Mouse (Mus musculus): ENCODE measurements around the gene AC109138.7. TPM values are rescaled to one million over a fixed set of nuclear protein-coding genes. Genes with fewer than 3 reads are reported as not detected.
A peak's percentile ranks its signal among the peaks of the same experiment; 100 is the strongest.

AC109138.7 gene
- total and polyA plus RNA-seq, 3 experiments: not detected

GRCm38 (mm10) chr19:4255583-4256162, 41.5 kb downstream of the AC109138.7 start:
- no peak overlapping the region for H3K9ac ChIP-seq (ENCODE audit: insufficient read depth, low read depth)
- TF ChIP-seq CHD1 (IDR thresholded peaks at IDR 0.05; ENCODE audit: low read depth, low read length): no peak
- no peak for TF ChIP-seq PAX5 (IDR thresholded peaks at IDR 0.05; ENCODE audit: low read length)
- no peak for TF ChIP-seq ELF1 (IDR thresholded peaks at IDR 0.05; ENCODE audit: low read depth, low read length)
- peak; percentile 20; the same call in 1 of the 2 replicates for TF ChIP-seq SMC3 (IDR thresholded peaks at IDR 0.05; ENCODE audit: low read depth, low read length)
- no peak for TF ChIP-seq ZKSCAN1 (IDR thresholded peaks at IDR 0.05; ENCODE audit: borderline replicate concordance, low read depth, low read length)
- no peak for TF ChIP-seq JUN (IDR thresholded peaks at IDR 0.05; ENCODE audit: insufficient read depth, low read depth, low read length)
- no peak for TF ChIP-seq MXI1 (IDR thresholded peaks at IDR 0.05; ENCODE audit: low read depth, low read length)
- no peak for TF ChIP-seq EP300 (IDR thresholded peaks at IDR 0.05; ENCODE audit: low read length)
- peak; percentile 15 to 48; a peak in 2 of 4 replicates for TF ChIP-seq CTCF (conservative IDR thresholded peaks at IDR 0.05 in 1 of 2, IDR thresholded peaks at IDR 0.05 in 1 of 2; ENCODE audit: low read depth in 2 of 2, low read length in 2 of 2)
- no peak for TF ChIP-seq GABPA (IDR thresholded peaks at IDR 0.05; ENCODE audit: insufficient replicate concordance, low read depth, low read length)
- TF ChIP-seq MAFK (IDR thresholded peaks at IDR 0.05; ENCODE audit: insufficient replicate concordance, low read length): no peak
- TF ChIP-seq ZC3H11A (IDR thresholded peaks at IDR 0.05; ENCODE audit: low read depth, low read length): no peak
- no peak for TF ChIP-seq HCFC1 (IDR thresholded peaks at IDR 0.05; ENCODE audit: low read depth, low read length)
- TF ChIP-seq NRF1 (IDR thresholded peaks at IDR 0.05; ENCODE audit: low read depth, low read length): no peak
- TF ChIP-seq RCOR1 (conservative IDR thresholded peaks at IDR 0.05; ENCODE audit: low read depth, low read length): no peak
- TF ChIP-seq ZMIZ1 (IDR thresholded peaks at IDR 0.05; ENCODE audit: low read depth, low read length): no peak
- TF ChIP-seq POLR2A (IDR thresholded peaks at IDR 0.05; ENCODE audit: low read depth, low read length): no peak
- peak; percentile 6; the same call in 1 of the 2 replicates for TF ChIP-seq RAD21 (IDR thresholded peaks at IDR 0.05; ENCODE audit: low read depth, low read length)
- no peak for TF ChIP-seq MYC (IDR thresholded peaks at IDR 0.05; ENCODE audit: low read depth, low read length)
- no peak for TF ChIP-seq POLR2AphosphoS2 (IDR thresholded peaks at IDR 0.05; ENCODE audit: low read depth, low read length)
- TF ChIP-seq USF2 (conservative IDR thresholded peaks at IDR 0.05; ENCODE audit: low read depth, low read length): no peak
- no peak for TF ChIP-seq IRF4 (IDR thresholded peaks at IDR 0.05; ENCODE audit: low read depth, low read length)
- peaks cover 4 to 22% of the 10 kb centered on the region in 2 experiments for H3K4me1 ChIP-seq (ENCODE audit: control insufficient read depth in 1 of 2, insufficient read depth in 2 of 2)
- no peak overlapping the region for H3K27ac ChIP-seq (ENCODE audit: insufficient read depth, low read depth)
- dilution Hi-C loops (cut with MboI; ENCODE audit: extremely low pct_ligation_motif_present, extremely low pct_unique_long_range_greater_than_20kb, low sequenced_read_pairs) (no loop called here), in situ Hi-C loops (cut with MboI; ENCODE audit: low pct_ligation_motif_present, low pct_unique_long_range_greater_than_20kb, low sequenced_read_pairs) (loop anchor here (5.0 to 10.0 kb wide), 2 partner anchors 52 to 169 kb away; partner anchors contain the start of gene Grk2)
- H3K9me3 ChIP-seq (replicated peaks; ENCODE audit: low read length): peaks cover 2% of the 10 kb centered on the region
- H3K4me2 ChIP-seq (ENCODE audit: insufficient read depth, low read depth, poor library complexity, severe bottlenecking): no peak overlapping the region
- H3K36me3 ChIP-seq (replicated peaks in 1 of 2; ENCODE audit: control insufficient read depth in 1 of 2, insufficient read depth in 1 of 2, low read length in 1 of 2): no peaks in the 10 kb centered on the region
- H3K4me3 ChIP-seq (replicated peaks in 1 of 3; ENCODE audit: low read depth in 2 of 3, low read length in 2 of 3, poor library complexity in 1 of 3): no peak overlapping the region
- DNase-seq (ENCODE audit: extremely low read depth): no peak
- peaks cover 2% of the 10 kb centered on the region for H3K27me3 ChIP-seq (replicated peaks)
- no peaks in the 10 kb centered on the region for H3K79me2 ChIP-seq (replicated peaks; ENCODE audit: control insufficient read depth, extremely low read depth, insufficient read depth, poor library complexity, severe bottlenecking)
